Mouse (Mus musculus): ENCODE measurements around the gene Gstp2.

- TF ChIP-seq POLR2A (IDR thresholded peaks at IDR 0.05; ENCODE audit: extremely low read depth, insufficient read depth, low read length) (no peak), CTCF (IDR thresholded peaks at IDR 0.05; ENCODE audit: low read depth, low read length) (no peak)
Observed at GRCm38 (mm10) chr19:4023185-4023584, 22.6 kb downstream of the Gstp2 start.

Measured in liver, adult 2 months (tissue).